Mouse (Mus musculus) lung, postnatal 0 days (tissue): Measurements from ENCODE around the gene Fxyd2.

Experiments used
- CTCF ChIP-seq: IDR thresholded peaks from 2 replicates; pipeline ENCODE4 v1.5.1; 2016; ENCODE audit warnings: antibody characterized with exemption, mild to moderate bottlenecking
- EP300 ChIP-seq: IDR thresholded peaks from 2 replicates; pipeline ENCODE4 v1.6.1; 2016; ENCODE audit warnings: antibody characterized with exemption, mild to moderate bottlenecking, control low read depth

DNA sequence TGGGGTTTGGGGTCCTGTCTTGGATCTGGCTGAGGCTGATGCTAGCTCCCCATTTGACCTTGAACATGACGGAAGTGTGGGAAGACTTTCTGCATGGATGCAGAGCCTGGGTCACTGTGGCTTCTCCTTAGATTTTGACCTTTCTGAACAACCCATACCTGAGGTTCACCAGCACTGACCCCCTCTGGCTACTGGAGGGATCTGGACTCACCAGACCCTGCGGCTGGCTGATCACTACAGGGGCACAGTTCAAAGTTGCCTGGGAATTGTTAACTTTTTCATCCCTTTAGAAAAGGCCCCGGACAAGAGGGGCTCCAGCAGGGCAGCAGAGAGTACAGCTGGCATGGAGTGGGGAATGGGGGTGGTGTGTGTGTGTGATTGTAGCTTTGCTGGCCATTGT is 7.3 kb downstream of the Fxyd2 start:
- TF ChIP-seq EP300: no peak
- TF ChIP-seq CTCF: no peak
